Mouse (Mus musculus) kidney, postnatal 10 days (tissue): ENCODE data around the gene Nedd9.
A peak's percentile ranks its signal among the peaks of the same experiment; 100 is the strongest.

Experiments
- DNase-seq: peaks from one replicate; pipeline ENCODE4 v3.0.0; 2021; ENCODE audit warnings: mixed read lengths

The Nedd9 gene

DNA sequence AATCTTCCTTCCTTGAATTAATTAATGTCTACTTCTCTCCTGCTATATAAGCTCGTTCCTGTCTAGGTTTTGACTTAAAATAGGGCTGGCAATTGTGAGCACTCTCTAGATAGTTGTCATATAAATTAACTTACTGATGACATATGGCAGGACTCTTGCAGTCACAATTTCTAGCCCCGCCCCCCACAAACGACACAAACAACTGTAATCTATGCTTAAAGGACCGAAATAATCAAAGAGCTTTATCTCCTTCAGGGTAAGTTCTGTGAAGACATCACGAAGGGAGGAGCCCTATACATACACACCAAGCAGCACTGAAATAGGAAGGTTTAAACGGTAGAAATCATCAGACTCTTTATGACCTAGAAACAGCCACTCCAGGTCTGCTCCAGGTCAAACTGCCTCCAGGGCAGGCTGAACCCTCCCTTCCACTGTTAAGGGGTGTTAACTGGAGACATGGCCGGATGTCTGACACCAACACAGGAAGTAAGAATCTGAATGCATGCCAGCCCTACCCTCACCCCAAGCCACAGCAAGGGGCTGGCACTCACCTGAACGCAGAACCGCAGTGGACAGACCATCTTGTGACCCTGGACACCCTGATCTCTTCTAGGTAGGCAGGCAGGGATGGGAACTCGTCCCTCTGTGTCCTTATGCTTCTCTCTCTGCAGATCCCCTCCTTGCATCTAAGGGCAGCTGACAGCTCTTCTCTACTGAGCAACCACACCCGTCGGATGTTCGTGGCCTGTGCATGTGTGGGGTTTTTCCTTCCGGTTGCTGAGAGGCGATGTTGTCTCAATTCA lies at the start of gene Nedd9:
Gene Nedd9, minus strand, starts transcription at position 757 of the 803 bp plus-strand sequence.
- peak; percentile 53 for DNase-seq

DNA sequence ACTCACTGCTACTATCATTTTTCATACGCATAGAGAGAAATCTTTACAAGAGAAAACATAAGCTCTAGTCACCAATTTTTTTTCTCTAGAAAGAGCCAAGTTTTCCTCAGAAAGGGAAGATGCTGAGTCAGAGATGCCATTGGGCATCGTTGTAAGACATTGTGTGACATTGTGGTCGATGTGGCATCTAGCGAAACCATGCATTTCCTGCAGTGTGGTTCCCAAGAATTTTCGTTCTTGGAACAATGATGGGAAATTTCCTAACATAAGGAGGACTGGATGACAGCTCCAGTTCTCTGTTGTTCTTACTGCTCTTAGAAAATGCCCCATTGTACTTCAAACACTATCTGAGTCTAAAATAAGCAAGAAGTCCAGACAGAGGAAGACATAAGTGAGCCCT lies 45.5 kb upstream of the Nedd9 start:
- DNase-seq = no peak

- no peak for DNase-seq
These were observed 43.2 kb upstream of the Nedd9 start for GRCm38 (mm10) chr13:41530326-41530725.

GRCm38 (mm10) chr13:41524208-41524607 lies 37.0 kb upstream of the Nedd9 start:
- DNase-seq = no peak

- DNase-seq = no peak
These were observed 34.1 kb upstream of the Nedd9 start for GRCm38 (mm10) chr13:41521296-41521695.

GRCm38 (mm10) chr13:41520549-41521161 lies 33.5 kb upstream of the Nedd9 start:
- DNase-seq = no peak

- no peak for DNase-seq
These were observed 32.6 kb upstream of the Nedd9 start for GRCm38 (mm10) chr13:41519792-41520191.

GRCm38 (mm10) chr13:41517193-41517592 lies 30.0 kb upstream of the Nedd9 start:
- peak; percentile 36 for DNase-seq

DNA sequence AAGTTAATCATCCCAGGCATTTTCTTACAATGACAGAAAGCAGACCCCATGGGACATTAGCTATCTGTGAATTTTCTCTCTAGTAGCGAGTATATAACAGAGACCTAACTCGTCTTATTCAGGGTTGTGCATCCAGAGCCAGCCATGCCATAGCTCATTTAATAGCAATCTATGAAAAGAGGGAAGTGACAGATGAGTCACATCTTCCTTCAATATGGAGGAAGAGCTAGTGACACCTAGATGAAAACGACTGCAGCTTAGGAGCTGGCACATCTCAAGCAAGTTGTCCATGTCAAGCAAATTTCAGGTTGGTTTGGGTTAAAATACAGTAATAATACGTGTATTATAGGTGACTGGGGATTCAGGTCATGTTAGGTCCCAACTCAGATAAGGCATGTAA lies 28.6 kb upstream of the Nedd9 start:
- no peak for DNase-seq

DNA sequence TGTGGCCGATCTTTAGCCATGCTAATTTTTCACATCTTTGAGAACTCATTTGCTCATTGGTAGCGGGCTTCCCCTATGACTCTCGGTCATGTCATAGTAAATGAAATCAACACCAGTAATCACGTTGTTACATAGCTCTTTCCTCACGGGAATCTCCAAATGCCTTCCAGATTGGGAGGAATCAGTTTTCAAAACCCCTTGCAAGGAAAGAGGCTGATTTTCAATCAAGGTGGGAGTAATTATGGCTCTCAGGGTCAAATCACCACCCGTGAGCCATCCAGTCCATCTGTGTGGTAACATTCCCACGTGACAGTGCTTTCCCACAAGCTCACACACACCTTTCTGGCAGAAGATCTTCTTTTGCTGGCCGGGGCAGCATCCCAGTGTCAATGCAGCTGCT lies 27.8 kb upstream of the Nedd9 start:
- no peak for DNase-seq

DNA sequence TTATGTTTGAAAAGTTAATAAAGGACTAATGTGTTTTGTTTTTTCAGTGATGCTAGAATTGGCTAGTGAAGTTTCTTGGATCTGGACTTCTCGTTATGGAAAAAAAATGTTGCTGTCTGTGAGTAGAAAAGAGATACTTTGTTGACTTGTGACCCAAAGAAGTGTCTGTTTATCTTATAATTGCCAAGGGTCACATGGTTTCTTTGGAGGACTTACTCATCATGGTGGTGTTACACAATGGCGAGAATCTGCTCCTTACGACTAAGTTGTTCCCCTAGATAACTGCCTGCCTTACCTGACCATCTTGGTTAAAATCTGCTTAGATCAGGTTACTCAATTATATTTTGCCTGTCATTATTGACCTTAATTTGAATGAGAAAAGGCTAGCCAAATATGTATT lies 26.3 kb upstream of the Nedd9 start:
- no peak for DNase-seq

DNA sequence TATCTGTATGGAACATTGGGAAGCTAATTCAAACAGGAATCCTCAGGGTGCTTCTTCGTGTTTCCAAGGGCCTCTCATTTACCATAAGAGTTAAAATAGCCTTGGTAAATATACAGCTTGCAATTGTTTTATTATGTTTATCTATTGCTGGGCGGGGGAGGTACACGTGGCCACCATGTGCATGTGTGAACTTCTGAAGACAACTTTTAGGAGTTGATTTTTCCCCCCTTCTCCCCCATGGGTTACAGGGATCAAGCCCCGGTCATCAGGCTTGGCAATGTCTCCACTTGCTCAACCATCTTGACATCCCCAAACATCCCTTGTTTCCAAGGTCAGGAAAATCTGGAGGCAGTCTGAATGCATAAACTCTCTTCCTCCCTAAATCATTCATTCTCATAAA lies 25.1 kb upstream of the Nedd9 start:
- DNase-seq = no peak

GRCm38 (mm10) chr13:41510631-41511419 lies 23.7 kb upstream of the Nedd9 start:
- peak; percentile 22 for DNase-seq

DNA sequence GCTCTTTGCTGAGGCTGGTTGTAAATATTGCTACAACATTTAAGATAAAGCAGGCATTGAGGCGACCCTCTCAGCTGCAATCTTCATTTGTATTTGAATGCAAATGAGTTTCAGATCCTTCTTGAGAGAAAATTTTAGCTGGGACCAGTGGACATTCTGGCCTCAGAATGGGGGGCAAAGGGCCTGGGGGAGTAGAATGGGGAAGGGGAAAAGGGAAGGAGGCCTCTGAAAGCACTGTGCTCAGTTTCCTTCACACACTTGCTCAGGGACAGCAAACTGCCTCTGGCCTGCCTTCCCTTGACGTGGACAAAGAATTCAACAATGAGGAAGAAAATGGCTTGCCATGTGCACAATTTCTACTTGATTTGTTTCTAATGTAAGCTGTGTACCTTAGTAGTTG lies 18.4 kb upstream of the Nedd9 start:
- DNase-seq = no peak

DNA sequence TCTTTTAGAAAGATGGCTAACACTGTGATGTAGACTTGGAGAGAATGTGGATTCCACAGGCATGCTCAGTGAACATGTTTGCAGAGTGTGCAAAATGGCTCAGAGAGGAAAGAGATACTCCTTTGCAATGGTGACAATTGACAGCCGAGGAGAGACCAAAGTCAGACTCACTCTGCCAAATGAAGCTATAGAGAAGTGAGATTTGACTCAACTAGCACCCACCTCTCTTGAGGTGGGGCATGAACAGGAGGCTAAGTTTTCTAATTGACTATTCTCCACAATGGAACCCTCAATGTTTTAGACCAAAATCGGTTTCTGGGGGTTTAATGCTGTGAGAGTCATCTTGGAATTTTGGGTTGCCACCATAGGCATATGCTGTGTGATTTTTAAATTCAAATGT lies 17.8 kb upstream of the Nedd9 start:
- no peak for DNase-seq

DNA sequence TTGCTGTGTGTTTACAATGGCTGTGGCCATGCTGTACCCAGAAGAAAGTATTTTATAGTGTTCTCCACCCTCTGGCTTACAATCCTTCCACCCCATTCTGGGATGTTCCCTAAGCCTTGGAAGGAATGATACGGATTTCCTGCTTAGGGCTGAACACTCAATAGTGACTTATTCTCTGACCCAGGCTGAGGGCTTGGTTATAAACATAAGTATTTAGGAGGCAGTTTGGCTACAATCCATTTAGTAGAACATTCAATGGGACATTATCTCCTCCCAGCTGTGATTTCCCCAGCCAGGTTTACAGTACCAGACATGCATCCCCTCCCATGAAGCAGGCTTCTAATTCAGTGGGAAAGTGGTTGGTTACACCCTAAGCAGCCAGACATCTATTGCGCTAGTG lies 17.3 kb upstream of the Nedd9 start:
- DNase-seq = no peak

DNA sequence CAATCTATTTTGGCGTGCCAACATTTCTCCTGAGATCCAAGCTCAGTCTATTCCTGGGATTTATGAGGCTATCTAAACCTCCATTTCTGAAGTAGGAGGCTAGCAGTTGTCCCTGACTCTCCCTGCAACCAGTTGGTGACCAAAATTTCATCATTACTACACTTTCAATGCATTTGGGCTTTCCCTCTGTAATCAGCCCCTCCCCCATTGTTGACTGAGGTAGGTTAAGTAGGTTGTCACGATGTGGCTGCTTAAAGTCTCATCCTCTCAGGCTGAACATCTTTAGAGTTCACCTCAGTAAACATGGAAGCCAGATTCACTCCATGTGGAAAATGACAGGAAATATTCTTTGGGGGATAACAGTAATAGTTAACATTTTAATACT lies 15.7 kb upstream of the Nedd9 start:
- no peak for DNase-seq

GRCm38 (mm10) chr13:41502136-41502916 lies 15.2 kb upstream of the Nedd9 start:
- no peak for DNase-seq

DNA sequence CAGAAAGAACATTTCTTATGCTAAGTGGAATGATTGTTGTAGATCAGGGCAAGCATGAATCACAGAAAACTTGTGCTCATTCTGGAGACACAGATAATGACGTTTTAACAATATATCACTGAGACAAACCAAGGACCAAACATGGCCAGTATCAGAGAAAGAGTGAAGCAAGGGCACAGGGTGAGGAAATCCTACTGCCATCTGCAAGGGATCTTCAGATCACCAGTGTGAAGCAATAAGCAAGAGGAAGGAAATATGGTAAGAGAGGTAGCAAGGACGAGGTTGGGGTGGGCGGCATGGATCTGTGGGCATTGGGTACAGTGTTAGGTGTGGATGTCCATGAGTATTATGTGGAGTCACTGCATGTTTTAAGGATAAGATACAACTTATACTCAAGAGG lies 13.6 kb upstream of the Nedd9 start:
- no peak for DNase-seq

DNA sequence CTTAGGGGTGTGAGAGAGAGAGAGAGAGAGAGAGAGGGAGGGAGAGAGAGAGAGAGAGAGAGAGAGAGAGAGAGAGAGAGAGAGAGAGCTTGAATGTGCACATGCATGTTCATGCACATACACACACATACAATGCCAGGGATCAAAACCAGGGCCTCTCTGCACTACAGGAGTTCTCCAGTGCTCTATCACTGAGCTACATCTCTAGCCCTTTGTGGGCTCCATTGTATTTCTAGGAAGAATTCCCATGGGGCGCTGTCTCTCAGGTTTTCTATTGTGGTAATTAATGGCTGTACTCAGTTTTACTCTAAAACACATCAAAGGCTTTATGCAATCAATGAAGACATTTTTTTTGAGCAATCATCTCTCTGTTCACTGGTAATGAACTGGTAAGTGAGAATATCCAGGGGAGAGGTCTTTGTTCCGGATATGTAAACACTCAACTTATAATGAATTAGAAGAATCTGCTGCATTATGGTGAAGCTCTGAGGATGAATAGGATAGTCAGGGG lies 11.5 kb upstream of the Nedd9 start:
- DNase-seq = no peak

DNA sequence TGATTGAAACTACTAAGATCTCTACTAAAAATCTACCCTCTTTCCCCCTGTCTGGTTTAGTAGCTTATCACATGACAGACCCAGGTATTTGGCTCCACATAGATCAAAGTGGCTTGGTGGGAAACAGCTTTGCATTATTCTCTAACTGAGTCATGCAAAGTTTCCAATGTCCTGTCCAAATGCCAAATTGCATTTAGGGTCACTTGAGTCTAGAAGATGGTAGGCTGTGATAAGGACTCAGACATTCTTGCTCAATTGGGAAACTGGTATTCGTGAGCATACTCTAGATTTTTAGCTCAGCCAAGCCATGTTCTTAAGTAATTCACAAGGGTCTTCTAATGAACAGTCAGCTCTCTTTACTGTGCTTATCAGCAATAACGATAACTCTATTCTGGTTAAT lies 7.5 kb upstream of the Nedd9 start:
- DNase-seq = no peak

GRCm38 (mm10) chr13:41491981-41492702 lies 5.0 kb upstream of the Nedd9 start:
- no peak for DNase-seq
